Mouse (Mus musculus): Measurements from ENCODE around the gene Nkapl. TPM values are rescaled to one million over a fixed set of nuclear protein-coding genes. Genes with fewer than 3 reads are reported as not detected.

Nkapl gene
- polyA plus RNA-seq, 1 experiment from 2014 or later, result 2.1 TPM

- no peak for TF ChIP-seq CTCF (IDR thresholded peaks at IDR 0.05; ENCODE audit: low read depth)
- H3K27me3 ChIP-seq (replicated peaks; ENCODE audit: control insufficient read depth, insufficient read depth, low read length), result no peaks in the 10 kb centered on the region
- WGBS, result 20% methylated on average over 10 of the region's 10 CpGs
- H3K9ac ChIP-seq (ENCODE audit: low read depth, low read length), result peak overlapping the region; percentile 68; the same call in 1 of the 2 replicates
- peak overlapping the region; percentile 63 for H3K4me3 ChIP-seq (ENCODE audit: low read depth, low read length)
- peak overlapping the region; percentile 88 for H3K4me2 ChIP-seq (replicated peaks; ENCODE audit: low read depth)
- 0 out of 2 replicates have a peak, but pooled peaks cover 2% of the 10 kb centered on the region for H3K4me1 ChIP-seq (replicated peaks; ENCODE audit: control insufficient read depth, insufficient read depth, low read length)
- H3K27ac ChIP-seq (ENCODE audit: low read depth, low read length), result peak overlapping the region; percentile 62; the same call in 1 of the 2 replicates
- peaks cover 27% of the 10 kb centered on the region for H3K36me3 ChIP-seq (ENCODE audit: control insufficient read depth, insufficient read depth)
- H3K9me3 ChIP-seq (ENCODE audit: control insufficient read depth), result no peaks in the 10 kb centered on the region
- ATAC-seq, result no peak
These were observed 27.1 kb downstream of the Nkapl start for GRCm38 (mm10) chr13:21441207-21441572.

- H3K4me2 ChIP-seq (replicated peaks; ENCODE audit: low read depth), result peak within 1 kb of the TSS; percentile 88
- peaks cover 23% of the 10 kb centered on the region for H3K36me3 ChIP-seq (ENCODE audit: control insufficient read depth, insufficient read depth)
- TF ChIP-seq CTCF (IDR thresholded peaks at IDR 0.05; ENCODE audit: low read depth), result peak; percentile 74
- H3K27ac ChIP-seq (ENCODE audit: low read depth, low read length), result peak within 1 kb of the TSS; percentile 62; the same call in 1 of the 2 replicates
- peak within 1 kb of the TSS; percentile 68 for H3K9ac ChIP-seq (ENCODE audit: low read depth, low read length)
- H3K9me3 ChIP-seq (ENCODE audit: control insufficient read depth), result no peaks in the 10 kb centered on the region
- ATAC-seq, result peak; percentile 81
- 0 out of 2 replicates have a peak, but pooled peaks cover 2% of the 10 kb centered on the region for H3K4me1 ChIP-seq (replicated peaks; ENCODE audit: control insufficient read depth, insufficient read depth, low read length)
- H3K4me3 ChIP-seq (ENCODE audit: low read depth, low read length), result peak within 1 kb of the TSS; percentile 63
- 1% methylated on average over 32 of the region's 32 CpGs for WGBS
- H3K27me3 ChIP-seq (replicated peaks; ENCODE audit: control insufficient read depth, insufficient read depth, low read length), result no peaks in the 10 kb centered on the region
These were observed 27.7 kb downstream of the Nkapl start, which contains the start of gene Pgbd1 for GRCm38 (mm10) chr13:21440503-21441206. Gene Pgbd1 (minus strand): TSS chr13:21441058.

GRCm38 (mm10) chr13:21435476-21435875, 32.8 kb downstream of the Nkapl start:
- Histone ChIP-seq H3K4me3 (ENCODE audit: low read depth, low read length) (no peak overlapping the region), H3K9me3 (ENCODE audit: control insufficient read depth) (no peaks in the 10 kb centered on the region), H3K4me1 (replicated peaks; ENCODE audit: control insufficient read depth, insufficient read depth, low read length) (0 out of 2 replicates have a peak, but pooled peaks cover 2% of the 10 kb centered on the region), H3K27me3 (replicated peaks; ENCODE audit: control insufficient read depth, insufficient read depth, low read length) (no peaks in the 10 kb centered on the region), H3K4me2 (replicated peaks; ENCODE audit: low read depth) (no peak overlapping the region), H3K27ac (ENCODE audit: low read depth, low read length) (no peak overlapping the region), H3K9ac (ENCODE audit: low read depth, low read length) (no peak overlapping the region), H3K36me3 (ENCODE audit: control insufficient read depth, insufficient read depth) (no peaks in the 10 kb centered on the region)
- no peak for ATAC-seq
- WGBS, result 82% methylated on average over 4 of the region's 4 CpGs
- no peak for TF ChIP-seq CTCF (IDR thresholded peaks at IDR 0.05; ENCODE audit: low read depth)

DNA sequence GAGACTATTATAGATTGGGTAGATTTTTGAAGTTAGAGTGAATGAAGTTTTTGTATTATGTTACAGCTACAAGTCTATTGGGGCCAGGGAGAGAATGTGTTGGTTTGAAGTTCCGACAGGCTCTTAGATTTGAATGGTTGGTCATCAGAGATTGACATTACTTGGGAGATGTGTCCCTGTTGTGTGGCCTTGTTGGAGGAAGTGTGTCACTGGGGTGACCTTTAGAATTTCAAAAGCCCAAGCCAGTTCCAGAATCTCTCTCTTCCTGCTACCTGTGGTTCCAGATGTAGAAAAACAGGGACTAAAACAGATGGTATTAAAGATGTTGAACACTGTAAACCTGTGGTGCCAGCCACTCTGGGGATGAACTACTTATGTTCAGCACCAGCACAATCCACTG, 40.7 kb downstream of the Nkapl start:
- Histone ChIP-seq H3K36me3 (ENCODE audit: control insufficient read depth, insufficient read depth) (no peaks in the 10 kb centered on the region), H3K27ac (ENCODE audit: low read depth, low read length) (no peak overlapping the region), H3K9me3 (ENCODE audit: control insufficient read depth) (no peaks in the 10 kb centered on the region), H3K27me3 (replicated peaks; ENCODE audit: control insufficient read depth, insufficient read depth, low read length) (no peaks in the 10 kb centered on the region), H3K4me3 (ENCODE audit: low read depth, low read length) (no peak overlapping the region), H3K4me2 (replicated peaks; ENCODE audit: low read depth) (no peak overlapping the region), H3K9ac (ENCODE audit: low read depth, low read length) (no peak overlapping the region), H3K4me1 (replicated peaks; ENCODE audit: control insufficient read depth, insufficient read depth, low read length) (no peaks in the 10 kb centered on the region)
- no peak for ATAC-seq
- no peak for TF ChIP-seq CTCF (IDR thresholded peaks at IDR 0.05; ENCODE audit: low read depth)
- WGBS, result 97% methylated on average over 1 of the region's 1 CpGs

GRCm38 (mm10) chr13:21423301-21423700, 45.0 kb downstream of the Nkapl start:
- ATAC-seq, result no peak
- Histone ChIP-seq H3K9me3 (ENCODE audit: control insufficient read depth) (no peaks in the 10 kb centered on the region), H3K9ac (ENCODE audit: low read depth, low read length) (no peak overlapping the region), H3K4me3 (ENCODE audit: low read depth, low read length) (no peak overlapping the region), H3K27ac (ENCODE audit: low read depth, low read length) (no peak overlapping the region), H3K4me2 (replicated peaks; ENCODE audit: low read depth) (no peak overlapping the region), H3K27me3 (replicated peaks; ENCODE audit: control insufficient read depth, insufficient read depth, low read length) (no peaks in the 10 kb centered on the region), H3K4me1 (replicated peaks; ENCODE audit: control insufficient read depth, insufficient read depth, low read length) (no peaks in the 10 kb centered on the region; the same call in 1 of the 2 replicates), H3K36me3 (ENCODE audit: control insufficient read depth, insufficient read depth) (no peaks in the 10 kb centered on the region)
- TF ChIP-seq CTCF (IDR thresholded peaks at IDR 0.05; ENCODE audit: low read depth), result no peak
- WGBS, result 84% methylated on average over 5 of the region's 5 CpGs

DNA sequence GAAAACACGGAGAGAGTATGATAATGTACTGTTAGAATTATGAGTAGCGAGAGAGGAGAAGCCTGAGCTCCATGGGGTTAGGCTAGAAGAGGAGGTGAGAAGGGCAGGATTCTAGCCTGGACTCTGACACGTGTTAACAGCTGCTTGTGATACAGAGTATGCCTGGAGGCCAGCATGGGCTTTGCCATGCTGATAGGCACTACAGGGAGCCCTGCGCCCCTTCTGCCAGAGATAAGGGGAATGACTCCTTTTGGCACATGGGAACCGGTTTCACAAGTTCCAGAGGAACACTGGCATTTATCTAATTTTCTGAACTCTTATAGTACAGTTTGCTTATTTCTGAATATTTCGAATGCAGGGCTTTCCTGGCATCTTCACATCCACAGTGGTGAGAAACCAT, 49.4 kb downstream of the Nkapl start:
- Histone ChIP-seq H3K4me3 (ENCODE audit: low read depth, low read length) (no peak overlapping the region), H3K4me1 (replicated peaks; ENCODE audit: control insufficient read depth, insufficient read depth, low read length) (peaks cover 7% of the 10 kb centered on the region; the same call in 1 of the 2 replicates), H3K36me3 (ENCODE audit: control insufficient read depth, insufficient read depth) (no peaks in the 10 kb centered on the region), H3K27ac (ENCODE audit: low read depth, low read length) (no peak overlapping the region), H3K27me3 (replicated peaks; ENCODE audit: control insufficient read depth, insufficient read depth, low read length) (no peaks in the 10 kb centered on the region), H3K9ac (ENCODE audit: low read depth, low read length) (no peak overlapping the region), H3K4me2 (replicated peaks; ENCODE audit: low read depth) (no peak overlapping the region), H3K9me3 (ENCODE audit: control insufficient read depth) (no peaks in the 10 kb centered on the region)
- WGBS, result 28% methylated on average over 6 of the region's 6 CpGs
- peak; percentile 79 for ATAC-seq
- TF ChIP-seq CTCF (IDR thresholded peaks at IDR 0.05; ENCODE audit: low read depth), result no peak

All from intestine, postnatal 0 days (tissue).